Mouse (Mus musculus): Measurements from ENCODE around the gene Cyp4a12b. TPM values are rescaled to one million over a fixed set of nuclear protein-coding genes. Genes with fewer than 3 reads are reported as not detected.
"Not testable (repeated sequence)": the region's sequence is repeated elsewhere in the genome, so short reads cannot be mapped to it uniquely, and the experiment has no call there.

Gene Cyp4a12b
- not detected for total RNA-seq (2021)
- long read RNA-seq: 0 reads

GRCm38 (mm10) chr4:115411324-115411723 lies at the start of gene Cyp4a12b:
Gene Cyp4a12b, plus strand, starts transcription at chr4:115411624.
- DNase-seq (ENCODE audit: low spot score in 2 of 2): not testable (repeated sequence)

DNA sequence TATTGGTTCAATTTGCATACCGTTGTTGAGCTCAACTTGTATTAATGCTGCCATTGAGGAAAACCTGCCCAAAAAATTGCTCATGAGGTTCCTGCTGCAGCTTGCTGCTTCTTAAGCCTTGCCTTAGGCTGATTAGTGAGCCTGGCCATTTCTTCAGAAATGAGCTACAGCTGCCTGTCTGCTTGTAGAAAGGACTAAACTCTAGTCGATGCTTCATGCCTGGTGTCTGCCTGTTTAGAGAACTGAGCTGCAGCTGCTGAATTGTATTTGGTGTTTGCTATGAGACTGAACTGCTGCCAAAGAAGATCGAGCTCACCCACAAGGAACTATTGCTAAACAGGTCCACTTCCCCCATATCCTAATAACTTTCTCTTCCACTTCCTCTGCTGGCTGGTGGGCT lies 45.8 kb upstream of the Cyp4a12b start:
- DNase-seq (ENCODE audit: low spot score in 2 of 2): not testable (repeated sequence)

DNA sequence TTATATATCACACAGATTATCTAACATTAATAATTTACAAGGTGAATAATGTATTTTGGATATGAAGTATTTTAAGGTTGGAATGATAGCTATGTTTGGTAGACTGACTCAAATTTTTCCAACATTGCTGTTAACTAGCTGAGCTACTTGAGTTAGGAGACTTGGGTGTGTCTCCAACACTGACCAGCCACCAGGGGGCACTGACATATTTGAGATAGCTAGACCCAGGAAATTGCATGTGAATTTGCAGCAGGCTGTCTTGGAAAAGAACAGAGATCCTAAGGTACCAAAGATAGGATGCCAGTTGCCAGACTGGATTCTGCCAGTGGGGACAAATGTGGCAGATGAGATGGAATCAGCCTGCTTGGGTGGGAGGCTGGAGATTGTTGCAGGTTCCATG lies 43.4 kb upstream of the Cyp4a12b start:
- DNase-seq (ENCODE audit: low spot score in 2 of 2): peak in 1 of 2 experiments; percentile 1

DNA sequence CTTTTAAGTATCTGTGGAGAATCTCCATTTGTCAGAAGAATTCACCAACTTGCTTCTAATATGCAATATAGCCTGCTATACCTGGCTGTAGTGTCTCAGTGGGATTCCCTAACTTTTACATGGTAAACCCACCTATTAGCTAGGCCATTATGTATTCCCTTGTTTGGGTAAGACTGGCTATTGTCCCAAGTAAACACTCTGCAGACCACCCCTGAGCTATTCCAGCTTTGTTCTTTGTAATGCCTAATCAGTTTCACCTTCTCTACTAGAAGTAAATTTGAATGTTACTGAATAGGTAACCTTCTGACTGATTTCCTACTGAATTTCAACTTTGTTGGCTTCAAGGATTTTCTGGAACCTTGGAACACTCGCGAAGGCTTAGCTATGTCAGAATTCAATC lies 15.2 kb upstream of the Cyp4a12b start:
- DNase-seq (ENCODE audit: low spot score in 2 of 2): not testable (repeated sequence)

DNA sequence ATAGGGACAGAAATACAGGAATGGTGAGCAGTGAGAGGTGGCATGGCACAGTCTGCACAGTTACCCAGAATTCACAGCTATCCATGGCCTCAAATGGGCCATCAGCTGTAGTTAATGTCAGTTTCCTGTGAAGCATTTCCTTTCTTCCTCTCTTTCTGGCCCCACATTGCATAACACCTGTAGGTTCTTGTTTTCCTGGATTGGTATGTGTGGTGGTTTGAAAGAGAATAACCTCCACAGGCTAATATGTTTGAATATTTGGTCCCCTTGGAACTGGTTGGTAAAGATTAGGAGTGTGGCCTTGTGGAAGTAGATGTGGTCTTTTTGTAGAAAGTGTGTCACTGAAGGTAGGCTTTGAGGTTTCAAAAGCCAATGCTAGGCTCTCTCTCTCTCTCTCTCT lies 14.5 kb upstream of the Cyp4a12b start:
- not testable (repeated sequence) for DNase-seq (ENCODE audit: low spot score in 2 of 2)

DNA sequence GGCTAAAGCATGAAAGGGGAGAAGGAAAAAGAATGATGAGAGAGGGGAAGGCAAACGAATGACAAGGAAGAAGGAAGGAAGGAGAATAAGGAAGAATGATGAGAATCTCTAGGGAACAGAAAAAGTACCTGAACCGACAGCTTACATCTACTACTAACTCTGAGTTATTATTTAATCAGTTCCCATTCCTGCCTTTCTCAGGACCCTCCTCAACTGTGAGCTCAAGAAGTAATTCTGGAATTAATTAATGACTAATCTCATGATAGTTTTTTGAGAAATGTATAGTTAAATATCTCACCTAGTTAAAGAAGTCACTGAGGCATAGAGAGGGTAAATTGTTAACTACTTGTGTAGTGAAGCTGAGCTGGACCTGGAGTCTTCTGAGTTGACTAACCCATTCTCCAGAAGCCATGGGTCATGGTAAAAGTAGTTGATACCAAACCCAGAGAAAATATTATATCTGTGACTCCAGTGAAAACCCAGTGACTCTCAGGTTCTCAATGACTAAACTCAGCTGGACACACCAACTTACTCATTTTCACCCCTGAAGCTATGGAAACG lies 39.2 kb downstream of the Cyp4a12b start:
- DNase-seq (ENCODE audit: low spot score in 2 of 2): no peak

- DNase-seq (ENCODE audit: low spot score in 2 of 2): no peak
Measured at GRCm38 (mm10) chr4:115452304-115452703, 40.9 kb downstream of the Cyp4a12b start, which contains the start of gene Cyp4a30b. Gene Cyp4a30b, plus strand, starts transcription at chr4:115452604.

DNA sequence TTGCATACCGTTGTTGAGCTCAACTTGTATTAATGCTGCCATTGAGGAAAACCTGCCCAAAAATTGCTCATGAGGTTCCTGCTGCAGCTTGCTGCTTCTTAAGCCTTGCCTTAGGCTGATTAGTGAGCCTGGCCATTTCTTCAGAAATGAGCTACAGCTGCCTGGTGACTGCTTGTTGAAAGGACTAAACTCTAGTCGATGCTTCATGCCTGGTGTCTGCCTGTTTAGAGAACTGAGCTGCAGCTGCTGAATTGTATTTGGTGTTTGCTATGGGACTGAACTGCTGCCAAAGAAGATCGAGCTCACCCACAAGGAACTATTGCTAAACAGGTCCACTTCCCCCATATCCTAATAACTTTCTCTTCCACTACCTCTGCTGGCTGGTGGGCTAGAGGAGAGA lies 62.2 kb downstream of the Cyp4a12b start:
- DNase-seq (ENCODE audit: low spot score in 2 of 2): not testable (repeated sequence)

GRCm38 (mm10) chr4:115476051-115476450 lies 64.6 kb downstream of the Cyp4a12b start:
- peak in 1 of 2 experiments; percentile 2 for DNase-seq (ENCODE audit: low spot score in 2 of 2)

DNA sequence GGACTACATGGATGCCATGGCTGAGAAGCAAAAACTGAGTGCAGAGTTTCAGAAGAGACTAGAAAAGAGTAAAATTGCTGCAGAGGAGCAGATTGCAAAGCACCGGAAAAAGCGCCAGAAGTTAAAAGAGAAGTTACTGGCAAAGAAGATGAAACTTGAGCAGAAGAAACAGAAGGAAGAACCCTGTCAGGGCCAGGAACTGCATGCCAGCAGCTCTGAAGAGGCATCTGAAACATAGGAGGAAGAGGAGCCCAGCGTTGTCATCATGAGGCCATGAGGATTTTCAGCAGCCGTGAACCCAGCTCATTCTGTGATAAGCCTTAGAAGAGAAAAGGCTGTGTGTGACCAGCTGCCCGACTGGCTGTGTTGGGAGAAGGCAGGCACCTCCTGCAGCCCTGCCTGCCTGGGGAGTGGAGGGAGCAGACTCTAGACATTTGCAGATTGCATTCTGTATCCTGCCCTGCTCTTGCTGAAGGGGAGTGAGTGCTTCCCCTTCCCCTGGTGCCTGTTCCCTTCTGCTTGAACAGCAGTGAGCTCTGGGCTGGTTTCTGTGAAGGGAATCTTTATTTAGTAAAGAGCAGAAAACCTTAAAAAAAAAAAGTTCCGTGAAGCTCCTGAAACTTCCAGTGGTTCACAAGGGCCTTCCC lies 69.7 kb downstream of the Cyp4a12b start:
- peak in 1 of 2 experiments; percentile 6 for DNase-seq (ENCODE audit: low spot score in 2 of 2)

Other genes starting within 250 kb of the Cyp4a12b start
- not detected for gene Cyp4a29, start 169.5 kb upstream of the Cyp4a12b start, total RNA-seq (2021)
- gene Cyp4a12a, start 112.6 kb upstream of the Cyp4a12b start, total RNA-seq (2021): not detected
- gene Cyp4a30b, start 41.0 kb downstream of the Cyp4a12b start, total RNA-seq (2021): not detected
- not detected for gene Cyp4a14, start 84.5 kb downstream of the Cyp4a12b start, total RNA-seq (2021)
- gene Cyp4a10, start 106.6 kb downstream of the Cyp4a12b start, total RNA-seq (2021): not detected
- not detected for gene Cyp4a31, start 152.0 kb downstream of the Cyp4a12b start, total RNA-seq (2021)
- gene Cyp4a32, start 189.3 kb downstream of the Cyp4a12b start, total RNA-seq (2021): not detected
- 1 to 10 TPM; 1.2 to 1.3 TPM for gene Cyp4b1, start 236.1 kb downstream of the Cyp4a12b start, total RNA-seq (2021)